Mouse (Mus musculus) liver, postnatal 0 days (tissue): Measurements from ENCODE around the gene Itgb7. TPM values are rescaled to one million over a fixed set of nuclear protein-coding genes. Genes with fewer than 3 reads are reported as not detected.

Experiments
- ATAC-seq: fragments of 200-750 bp; cut with Nextera tagmentation; 2 replicates; pipeline ENCODE4 v1.8.0; 2017; ENCODE audit warnings: mild to moderate bottlenecking, moderate library complexity
- DNase-seq: peaks from one replicate; pipeline ENCODE4 v3.0.0-alpha.2; 2016
- H3K27ac ChIP-seq: fragments of 300-500 bp; sonication (generic); 2 replicates; pipeline ENCODE4 v1.5.1; 2014; ENCODE audit warnings: antibody characterized with exemption, moderate library complexity, mild to moderate bottlenecking, low read depth
- H3K27me3 ChIP-seq: fragments of 300-500 bp; sonication (generic); 2 replicates; pipeline ENCODE4 v1.6.1; 2014; ENCODE audit warnings: low read length, control low read depth, mixed read lengths; ENCODE audit not compliant: insufficient read depth
- H3K36me3 ChIP-seq: fragments of 300-500 bp; sonication (generic); replicated peaks from 2 replicates; pipeline ENCODE4 v1.6.1; 2014; ENCODE audit warnings: mild to moderate bottlenecking, control low read depth, low read length, moderate library complexity, mixed read lengths; ENCODE audit not compliant: insufficient read depth
- H3K4me1 ChIP-seq: fragments of 300-500 bp; sonication (generic); 2 replicates; pipeline ENCODE4 v1.6.1; 2014; ENCODE audit warnings: antibody characterized with exemption, mild to moderate bottlenecking, control low read depth; ENCODE audit not compliant: insufficient read depth
- H3K4me2 ChIP-seq: fragments of 300-500 bp; sonication (generic); 2 replicates; pipeline ENCODE4 v1.6.1; 2014; ENCODE audit warnings: low read depth, mild to moderate bottlenecking, low read length, moderate library complexity, mixed read lengths
- H3K4me3 ChIP-seq: fragments of 300-500 bp; sonication (generic); 2 replicates; pipeline ENCODE4 v1.5.1; 2014; ENCODE audit warnings: low read depth, low read length
- H3K9ac ChIP-seq: fragments of 300-500 bp; sonication (generic); replicated peaks from 2 replicates; pipeline ENCODE4 v1.6.1; 2014; ENCODE audit warnings: mild to moderate bottlenecking, moderate library complexity
- H3K9me3 ChIP-seq: fragments of 300-500 bp; sonication (generic); 2 replicates; pipeline ENCODE4 v1.6.1; 2016; ENCODE audit warnings: mild to moderate bottlenecking, control low read depth, low read length, mixed read lengths
- CTCF ChIP-seq: sonication (generic); IDR thresholded peaks from 2 replicates; pipeline ENCODE4 v1.5.1; 2016; ENCODE audit warnings: antibody characterized with exemption, low read depth
- EP300 ChIP-seq: IDR thresholded peaks from 2 replicates; pipeline ENCODE4 v1.6.1; 2016; ENCODE audit warnings: antibody characterized with exemption, low read depth, mild to moderate bottlenecking
- WGBS: fragments of 180-500 bp; shearing (Covaris S2); extraction: QIAGEN DNeasy Blood & Tissue Kit; methylation state at CpG from one replicate; pipeline ENCODE4 v1.1.7; 2014; ENCODE audit not compliant: insufficient replicate concordance; 5-methylcytosine and 5-hydroxymethylcytosine counted together
- polyA plus RNA-seq: library from polyadenylated mRNA; unstranded; fragments of >200 nt; fragmentation: Nextera tagmentation; extraction: Ambion mirVana; gene quantifications from 2 replicates; pipeline ENCODE4 v1.2.1, GENCODE M21; 2015

Itgb7 gene
- polyA plus RNA-seq, 1 experiment from 2014 or later: 8.6 TPM

DNA sequence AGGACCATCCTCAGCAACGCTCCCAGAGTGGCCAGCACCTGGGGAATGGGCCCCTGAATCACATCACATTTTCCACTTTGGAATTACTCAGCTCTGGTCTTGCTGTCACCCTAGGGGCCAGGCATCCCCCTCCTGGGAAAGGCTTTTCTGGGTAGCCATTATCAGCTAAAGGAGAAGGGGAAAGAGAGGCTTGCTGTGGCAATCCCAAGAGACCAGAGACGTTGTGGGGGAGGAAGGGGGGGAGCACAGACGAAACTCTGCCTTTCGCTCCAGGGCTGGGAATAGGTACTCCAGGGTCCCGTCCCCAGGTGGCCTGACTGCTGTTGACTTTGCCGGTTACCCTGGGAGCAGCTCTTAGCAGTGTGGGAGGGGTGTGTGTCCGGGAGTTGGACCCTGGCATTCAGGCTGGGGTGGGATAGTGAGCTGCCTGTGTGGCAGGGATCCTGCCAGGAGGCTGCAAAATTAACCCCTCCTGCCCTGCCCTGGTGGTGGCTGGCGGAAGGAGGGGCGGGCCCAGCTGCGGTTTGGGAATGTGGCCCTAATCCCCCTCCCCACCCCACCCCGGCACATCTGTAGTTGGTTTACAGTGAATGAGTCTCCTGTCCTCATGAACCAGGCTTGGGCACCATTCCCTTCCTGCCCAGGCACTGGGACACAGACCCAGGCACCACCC, 27.0 kb upstream of the Itgb7 start:
- Histone ChIP-seq H3K9me3 (no peaks in the 10 kb centered on the region), H3K4me3 (no peak overlapping the region), H3K27me3 (peaks cover 54% of the 10 kb centered on the region), H3K4me1 (peaks cover 8% of the 10 kb centered on the region), H3K9ac (no peak overlapping the region), H3K4me2 (no peak overlapping the region), H3K27ac (no peak overlapping the region), H3K36me3 (no peaks in the 10 kb centered on the region)
- WGBS: 34% methylated on average over 11 of the region's 11 CpGs
- DNase-seq (no peak), ATAC-seq (no peak)
- TF ChIP-seq EP300: no peak
- no peak for TF ChIP-seq CTCF

DNA sequence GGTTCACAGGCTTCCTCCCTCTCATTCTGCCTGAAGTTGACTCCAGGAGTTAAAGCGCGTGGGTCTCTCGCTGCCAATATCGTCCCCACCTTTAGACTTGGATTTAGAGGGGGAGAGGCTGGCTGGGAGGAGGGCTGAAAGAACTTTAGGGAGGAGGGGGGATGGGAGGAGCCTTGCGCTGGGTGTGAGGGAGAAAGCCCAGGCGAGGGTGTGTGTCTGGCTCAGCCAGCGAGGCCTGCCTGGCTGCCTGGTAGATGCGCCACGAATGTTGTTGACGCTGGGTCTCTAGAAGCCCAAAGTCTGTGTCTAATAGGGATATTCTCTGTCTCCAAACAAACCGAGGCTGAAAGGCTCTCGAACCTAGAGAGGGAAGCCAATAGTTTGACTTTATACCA, 26.3 kb upstream of the Itgb7 start:
- H3K27me3 ChIP-seq: peaks cover 54% of the 10 kb centered on the region
- no peaks in the 10 kb centered on the region for H3K36me3 ChIP-seq
- H3K4me3 ChIP-seq: peak overlapping the region; percentile 61
- DNase-seq (no peak), ATAC-seq (no peak)
- TF ChIP-seq CTCF (no peak), EP300 (no peak)
- H3K9ac ChIP-seq: no peak overlapping the region
- peak overlapping the region; percentile 88; the same call in 1 of the 2 replicates for H3K4me2 ChIP-seq
- H3K27ac ChIP-seq: no peak overlapping the region
- H3K9me3 ChIP-seq: no peaks in the 10 kb centered on the region
- H3K4me1 ChIP-seq: peaks cover 8% of the 10 kb centered on the region
- WGBS: 20% methylated on average over 12 of the region's 12 CpGs

DNA sequence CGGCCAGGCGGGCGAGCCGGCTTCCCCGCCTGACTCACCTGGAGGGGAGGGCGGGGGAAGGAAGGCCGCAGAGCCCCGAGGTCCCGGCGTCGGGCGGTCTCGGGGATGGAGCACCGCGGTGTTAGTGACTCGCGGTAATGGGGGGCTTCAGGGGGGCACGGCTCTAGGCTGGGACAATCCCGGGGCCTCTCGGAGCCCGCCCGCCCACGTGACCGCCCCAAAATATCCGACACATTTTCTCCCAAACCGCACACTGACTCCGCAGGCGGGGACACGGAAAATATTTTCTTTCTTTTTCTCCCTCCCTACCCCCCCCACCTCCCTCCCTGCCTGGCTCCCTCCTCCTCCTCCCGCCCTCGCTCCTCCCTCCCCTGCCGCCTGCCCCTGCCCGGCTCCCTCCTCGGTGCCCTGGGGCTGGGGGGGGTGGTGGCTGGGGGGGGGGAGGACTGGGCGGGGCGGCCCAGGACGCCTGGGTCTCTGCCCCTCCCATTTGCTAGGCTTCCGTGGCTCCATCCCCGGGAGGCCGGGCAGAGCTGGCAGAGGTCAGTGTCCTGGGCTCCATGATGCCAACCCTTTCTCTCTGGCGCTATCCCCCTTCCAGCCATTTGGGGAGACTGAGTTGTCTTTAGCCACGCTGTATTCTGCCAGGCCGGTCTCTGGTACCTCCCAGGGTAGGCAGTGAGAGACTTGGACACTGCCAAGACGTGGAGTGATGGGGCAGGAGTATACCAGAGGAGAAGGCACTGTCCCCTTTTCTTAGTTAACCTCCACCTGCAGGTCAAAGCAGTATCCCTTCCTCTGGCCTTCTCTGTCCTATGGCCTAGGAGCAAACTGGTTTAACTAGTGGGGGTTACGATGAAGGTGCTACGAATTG, 25.7 kb upstream of the Itgb7 start, which contains the start of gene Rarg:
Gene Rarg (minus strand): TSS at position 316 of the 874 bp plus-strand sequence.
- Histone ChIP-seq H3K9me3 (no peaks in the 10 kb centered on the region), H3K4me2 (peak within 1 kb of the TSS; percentile 88), H3K27ac (no peak within 1 kb of the TSS), H3K4me1 (peaks cover 8% of the 10 kb centered on the region), H3K27me3 (peaks cover 57% of the 10 kb centered on the region), H3K36me3 (no peaks in the 10 kb centered on the region), H3K4me3 (peak within 1 kb of the TSS; percentile 61), H3K9ac (peak within 1 kb of the TSS; percentile 55)
- ATAC-seq (peak; percentile 43), DNase-seq (no peak)
- WGBS: 2% methylated on average over 40 of the region's 46 CpGs
- TF ChIP-seq CTCF (no peak), EP300 (no peak)

DNA sequence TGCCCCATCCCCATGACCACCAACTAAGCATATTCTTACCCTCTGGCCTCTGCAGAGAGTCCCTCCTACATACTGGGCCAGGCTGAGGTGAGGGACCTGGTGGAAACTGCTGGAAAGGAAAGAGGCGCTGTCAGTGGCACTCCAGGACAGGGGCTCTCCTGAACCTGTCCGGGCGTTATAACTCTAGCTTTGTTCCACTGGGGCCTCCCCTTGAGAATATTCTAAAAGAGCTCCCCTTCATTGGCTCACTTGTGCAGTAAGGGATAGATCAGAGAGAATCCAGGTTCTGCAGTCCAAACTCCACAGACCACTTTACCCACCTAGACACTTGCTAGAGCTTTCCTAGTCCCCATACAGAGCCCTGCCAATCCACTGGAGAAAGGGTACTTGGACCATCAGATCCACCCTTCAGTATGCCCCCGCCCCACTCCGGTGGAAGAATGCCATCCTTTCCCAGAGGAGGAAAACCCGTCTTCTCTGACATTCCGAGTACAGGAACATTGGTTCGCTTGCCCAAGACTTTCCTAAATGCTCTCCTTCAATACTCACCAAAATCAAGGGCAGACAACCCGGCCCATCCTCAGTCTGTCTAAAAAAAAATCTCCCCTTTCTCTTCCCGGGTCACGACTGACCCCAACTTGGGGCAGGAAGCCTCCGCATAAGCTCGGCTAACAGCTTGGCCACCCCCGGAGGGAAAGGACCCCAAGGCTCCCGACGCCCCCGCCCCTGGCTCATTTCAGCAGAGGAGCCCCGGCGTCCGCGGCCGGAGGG, 24.9 kb upstream of the Itgb7 start:
- Histone ChIP-seq H3K4me1 (peaks cover 8% of the 10 kb centered on the region), H3K4me2 (peak overlapping the region; percentile 88), H3K4me3 (peak overlapping the region; percentile 61), H3K9me3 (no peaks in the 10 kb centered on the region), H3K27me3 (peaks cover 60% of the 10 kb centered on the region), H3K9ac (peak overlapping the region; percentile 55), H3K36me3 (no peaks in the 10 kb centered on the region), H3K27ac (no peak overlapping the region)
- DNase-seq (peak; percentile 13), ATAC-seq (no peak)
- WGBS: 17% methylated on average over 22 of the region's 22 CpGs
- TF ChIP-seq CTCF (no peak), EP300 (no peak)

DNA sequence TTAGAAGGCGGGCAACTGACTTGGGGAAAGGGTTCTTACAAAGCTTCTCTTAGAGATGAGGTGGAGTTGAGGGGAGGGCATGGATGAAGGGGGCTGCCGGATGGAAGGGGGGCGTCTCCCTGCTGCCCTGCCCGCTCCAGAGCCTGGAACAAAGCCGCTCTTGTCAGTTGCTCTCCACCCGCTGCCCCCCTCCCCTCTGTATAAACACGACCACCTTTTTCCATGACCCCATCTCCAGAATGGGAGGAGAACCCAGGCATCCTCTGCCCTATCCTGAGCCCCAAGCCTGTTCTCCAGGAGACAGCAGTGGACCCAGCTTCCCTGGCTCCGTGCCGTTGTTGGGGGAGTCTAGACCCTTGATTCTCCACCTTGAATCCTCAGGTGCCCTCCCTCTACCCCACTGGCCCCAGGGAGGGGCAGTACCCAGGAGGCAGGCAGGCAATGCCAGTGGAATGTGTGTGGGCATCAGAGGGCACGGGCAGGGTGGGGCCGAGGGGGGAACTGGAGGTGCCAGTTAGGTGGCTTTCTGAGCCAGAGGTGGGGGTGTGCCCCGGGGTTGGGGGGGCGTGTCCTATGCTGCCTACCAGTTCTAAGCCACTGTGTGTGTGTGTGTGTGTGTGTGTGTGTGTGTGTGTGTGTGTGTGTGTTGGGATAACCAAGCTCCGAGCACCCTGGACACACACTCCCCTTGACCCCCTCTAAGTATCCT, 24.0 kb upstream of the Itgb7 start:
- Histone ChIP-seq H3K4me2 (no peak overlapping the region), H3K4me3 (no peak overlapping the region), H3K4me1 (peaks cover 8% of the 10 kb centered on the region), H3K36me3 (no peaks in the 10 kb centered on the region), H3K9ac (no peak overlapping the region), H3K9me3 (no peaks in the 10 kb centered on the region), H3K27ac (no peak overlapping the region), H3K27me3 (peaks cover 59% of the 10 kb centered on the region)
- no peak for TF ChIP-seq CTCF
- TF ChIP-seq EP300: no peak
- 55% methylated on average over 13 of the region's 14 CpGs for WGBS
- peak; percentile 13 for DNase-seq
- ATAC-seq: no peak
